Mouse (Mus musculus) embryonic stem cell, embryonic (primary cell): Measurements from ENCODE around the gene Iqcn.

Experiments used
- CTCF ChIA-PET, 4 experiments: fragments of 300-600 bp in 2 of 4; fragments of 350-600 bp in 2 of 4; sonication (Branson Sonifier 250); formaldehyde crosslinking; loops; one replicate each; lab custom pipeline; 2022; ENCODE audit warnings: inconsistent platforms in 2 of 4; lab: Charles Lee
- POLR2A ChIA-PET, 4 experiments: fragments of 300-600 bp in 2 of 4; fragments of 350-600 bp in 2 of 4; sonication (Branson Sonifier 250); formaldehyde crosslinking; loops; one replicate each; lab custom pipeline; 2022; ENCODE audit warnings: antibody characterized with exemption in 4 of 4, inconsistent platforms in 1 of 4; lab: Charles Lee

The Iqcn gene

DNA sequence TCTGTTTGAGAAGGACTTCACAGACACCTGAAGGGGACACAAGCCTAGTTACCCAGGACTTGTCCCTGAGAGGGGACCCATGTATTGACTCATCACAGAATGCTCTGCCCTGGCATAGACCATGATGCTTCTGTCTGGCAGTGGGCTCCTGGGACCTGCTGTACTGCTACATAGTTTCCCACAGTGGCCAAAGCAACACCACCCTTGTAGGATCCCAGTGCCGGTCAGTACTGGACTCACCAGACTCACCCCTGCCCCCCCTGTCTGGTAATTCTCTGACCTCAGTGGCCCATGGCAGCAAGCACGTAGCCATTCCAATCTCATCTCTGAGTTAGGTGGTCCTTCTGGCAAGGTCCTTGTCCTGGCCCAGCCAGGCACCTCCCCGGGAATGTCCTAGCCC, 15.1 kb upstream of the Iqcn start:
- ChIA-PET CTCF (no interaction called here), POLR2A (interaction anchor here in 3 of 4 experiments (1.6 to 24.5 kb wide), 7 partner anchors 6 to 176 kb away, joined by 4 to 1467 read pairs (median 127); partner anchors contain the start of genes Jund (in 3 of the 3), Iqcn (in 2 of the 3) and Lsm4 (in 2 of the 3))

DNA sequence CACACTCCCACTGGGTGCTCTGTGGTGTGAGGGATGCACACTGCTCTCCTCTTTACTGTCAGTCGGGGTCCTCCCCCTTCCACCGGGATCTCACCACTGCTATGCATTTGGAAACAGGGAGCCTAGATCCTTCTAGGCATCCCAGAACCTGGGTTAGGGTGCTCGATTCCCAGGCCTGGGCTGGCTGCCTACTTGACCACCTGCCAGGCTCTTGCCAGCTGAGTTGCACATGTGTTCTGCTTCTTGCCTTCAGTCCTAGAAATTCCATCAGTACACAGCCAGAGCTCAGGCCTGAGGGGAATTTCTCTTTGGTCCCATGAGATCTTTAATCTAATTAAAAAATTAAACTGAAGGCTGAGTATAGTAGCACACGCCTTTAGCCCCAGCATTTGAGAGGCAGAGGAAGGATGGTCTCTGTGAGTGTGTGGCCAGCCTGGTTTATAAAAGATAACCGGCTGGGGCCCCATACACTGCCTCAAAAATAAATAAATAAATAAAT, 13.3 kb upstream of the Iqcn start:
- ChIA-PET POLR2A (interaction anchor here in 3 of 4 experiments (0.6 to 24.5 kb wide), 17 partner anchors 4 to 715 kb away, joined by 3 to 1467 read pairs (median 5); partner anchors contain the start of genes Jund (in 3 of the 3), Lsm4 (in 3 of the 3), Iqcn (in 2 of the 3) and Pgpep1 (in 2 of the 3)), CTCF (interaction anchor here in 1 of 4 experiments (0.5 kb wide), 1 partner anchor 140 kb away, joined by 4 read pairs; no protein-coding TSS in a partner anchor)

DNA sequence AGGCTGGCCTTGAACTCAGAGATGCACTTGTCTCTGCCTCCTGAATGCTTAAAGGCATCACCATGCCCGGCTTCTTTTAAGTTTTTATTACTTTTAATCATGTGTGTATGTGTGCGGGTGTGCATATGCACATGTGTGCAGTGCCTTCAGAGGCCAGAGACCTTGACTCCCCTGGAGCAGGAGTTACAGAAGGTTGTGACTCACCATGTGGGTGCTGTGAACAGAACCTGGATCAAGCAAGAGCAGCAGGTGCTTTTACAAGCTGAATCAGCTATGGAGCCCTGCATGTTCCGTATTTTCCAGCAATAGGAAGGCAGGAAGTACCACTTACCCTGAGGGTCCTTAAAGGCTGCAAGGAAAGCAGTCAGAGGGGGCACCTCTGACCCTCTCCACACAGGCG, 12.0 kb upstream of the Iqcn start:
- ChIA-PET CTCF (interaction anchor here in 2 of 4 experiments (1.0 to 1.3 kb wide), 4 partner anchors 16 to 62 kb away, joined by 3 to 7 read pairs (median 4); partner anchors contain the start of gene Lsm4 (in 1 of the 2)), POLR2A (interaction anchor here in 3 of 4 experiments (0.6 to 24.5 kb wide), 38 partner anchors 7 to 897 kb away, joined by 3 to 1467 read pairs (median 5); partner anchors contain the start of genes Lsm4 (in 3 of the 3), Arrdc2 (in 2 of the 3), Pgpep1 (in 2 of the 3) and Gm3336 (in 1 of the 3))

DNA sequence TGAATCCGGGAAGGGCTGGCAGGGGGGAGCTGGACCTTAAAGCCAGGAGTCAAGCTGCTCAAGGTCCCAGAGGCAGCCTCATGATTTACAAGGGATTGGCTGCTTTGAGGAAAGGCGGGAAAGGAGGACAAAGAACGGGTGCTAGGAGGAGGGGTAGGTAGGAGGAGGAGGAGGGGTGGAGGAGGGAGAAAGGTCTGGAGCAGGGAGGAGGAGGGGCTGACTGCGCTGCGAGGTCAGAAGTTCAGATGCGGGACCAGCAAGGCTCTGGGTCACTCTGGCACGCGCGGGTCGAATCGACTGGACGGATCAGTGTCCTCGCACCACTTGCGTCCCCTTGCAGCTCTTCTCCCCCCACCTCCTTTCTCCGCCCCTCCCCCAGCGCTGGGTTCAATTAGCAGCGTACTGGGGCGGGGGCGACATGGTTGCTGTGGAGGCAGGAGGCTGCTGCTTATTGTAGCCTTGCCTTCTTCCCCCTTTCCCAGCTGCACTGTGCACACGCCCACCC, 11.5 kb upstream of the Iqcn start:
- ChIA-PET POLR2A (interaction anchor here in 3 of 4 experiments (0.6 to 24.5 kb wide), 42 partner anchors 7 to 897 kb away, joined by 3 to 1467 read pairs (median 4); partner anchors contain the start of genes Lsm4 (in 3 of the 3), Arrdc2 (in 2 of the 3), Pgpep1 (in 2 of the 3) and Gm3336 (in 1 of the 3)), CTCF (interaction anchor here in 2 of 4 experiments (1.0 to 1.3 kb wide), 4 partner anchors 17 to 62 kb away, joined by 3 to 7 read pairs (median 4); partner anchors contain the start of gene Lsm4 (in 1 of the 2))

DNA sequence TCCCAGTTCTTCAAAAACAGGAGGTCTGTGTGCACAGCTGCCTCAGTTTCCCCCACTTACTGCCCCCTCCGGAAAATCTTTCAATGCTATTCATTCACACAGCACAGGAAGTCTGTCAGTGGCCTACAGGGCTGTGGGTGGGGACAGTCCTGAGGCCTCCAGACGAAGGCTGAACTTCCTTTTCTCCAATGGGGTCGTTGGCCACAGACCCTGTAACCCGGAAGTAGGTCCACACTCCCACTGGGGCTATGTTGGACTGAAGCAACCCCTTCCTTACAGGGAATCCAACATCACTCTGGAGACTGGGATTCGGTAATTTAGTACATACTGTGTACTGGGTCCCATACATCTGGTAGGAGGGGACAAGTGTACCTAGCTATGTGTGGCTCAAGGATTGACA, 9.6 kb upstream of the Iqcn start:
- POLR2A ChIA-PET, result interaction anchor here (0.6 to 24.5 kb wide), 13 partner anchors 9 to 977 kb away, joined by 3 to 1467 read pairs (median 4); partner anchors contain the start of genes Lsm4 (in 4 of the 4), Arrdc2 (in 2 of the 4) and Mast3 (in 1 of the 4)
- CTCF ChIA-PET, result interaction anchor here in 3 of 4 experiments (0.6 to 1.2 kb wide), 4 partner anchors 20 to 179 kb away, joined by 3 to 4 read pairs (median 4); partner anchors contain the start of gene Lsm4 (in 1 of the 3)

DNA sequence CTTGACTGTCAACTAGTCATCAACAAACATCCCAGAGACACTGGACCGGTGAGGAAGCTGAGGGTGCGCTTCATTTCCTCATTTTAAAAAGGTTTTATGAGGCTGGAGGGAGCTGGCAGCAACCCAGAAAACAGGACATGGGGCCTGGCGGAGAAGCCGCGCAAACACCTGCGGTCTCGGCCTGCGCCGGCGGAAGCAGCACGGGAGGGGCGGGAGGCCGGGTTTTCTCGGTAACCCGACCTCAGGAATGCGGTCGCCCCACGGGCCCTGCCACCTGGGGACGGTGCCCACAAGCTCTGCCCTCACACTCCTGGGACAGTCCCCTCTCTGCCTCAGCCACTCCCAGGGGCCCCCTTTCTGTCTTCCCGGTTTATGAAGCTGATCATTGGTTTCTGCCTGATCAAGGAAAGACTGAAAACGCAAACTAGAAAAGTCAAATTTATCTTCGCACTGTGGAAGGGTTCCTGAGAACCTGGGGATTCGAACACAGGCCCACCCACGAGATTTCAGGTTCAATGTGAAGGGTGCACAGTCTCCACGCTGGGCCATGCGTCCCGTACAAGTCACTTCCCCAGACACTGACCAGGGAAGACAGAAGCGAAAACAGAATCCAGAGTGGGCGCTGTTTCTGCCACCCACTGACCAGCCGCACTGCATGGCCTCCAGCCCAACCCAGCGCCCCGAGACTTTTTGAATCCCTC, 7.8 kb upstream of the Iqcn start:
- CTCF ChIA-PET, result interaction anchor here in 1 of 4 experiments (1.5 to 7.5 kb wide), 2 partner anchors 22 to 56 kb away, joined by 8 to 93 read pairs; partner anchors contain the start of gene Lsm4
- POLR2A ChIA-PET, result interaction anchor here (0.8 to 24.5 kb wide), 44 partner anchors 9 to 198 kb away, joined by 3 to 1467 read pairs (median 16); partner anchors contain the start of genes Lsm4 (in 4 of the 4), Mpv17l2 (in 3 of the 4), Arrdc2 (in 2 of the 4) and Pgpep1 (in 2 of the 4)

DNA sequence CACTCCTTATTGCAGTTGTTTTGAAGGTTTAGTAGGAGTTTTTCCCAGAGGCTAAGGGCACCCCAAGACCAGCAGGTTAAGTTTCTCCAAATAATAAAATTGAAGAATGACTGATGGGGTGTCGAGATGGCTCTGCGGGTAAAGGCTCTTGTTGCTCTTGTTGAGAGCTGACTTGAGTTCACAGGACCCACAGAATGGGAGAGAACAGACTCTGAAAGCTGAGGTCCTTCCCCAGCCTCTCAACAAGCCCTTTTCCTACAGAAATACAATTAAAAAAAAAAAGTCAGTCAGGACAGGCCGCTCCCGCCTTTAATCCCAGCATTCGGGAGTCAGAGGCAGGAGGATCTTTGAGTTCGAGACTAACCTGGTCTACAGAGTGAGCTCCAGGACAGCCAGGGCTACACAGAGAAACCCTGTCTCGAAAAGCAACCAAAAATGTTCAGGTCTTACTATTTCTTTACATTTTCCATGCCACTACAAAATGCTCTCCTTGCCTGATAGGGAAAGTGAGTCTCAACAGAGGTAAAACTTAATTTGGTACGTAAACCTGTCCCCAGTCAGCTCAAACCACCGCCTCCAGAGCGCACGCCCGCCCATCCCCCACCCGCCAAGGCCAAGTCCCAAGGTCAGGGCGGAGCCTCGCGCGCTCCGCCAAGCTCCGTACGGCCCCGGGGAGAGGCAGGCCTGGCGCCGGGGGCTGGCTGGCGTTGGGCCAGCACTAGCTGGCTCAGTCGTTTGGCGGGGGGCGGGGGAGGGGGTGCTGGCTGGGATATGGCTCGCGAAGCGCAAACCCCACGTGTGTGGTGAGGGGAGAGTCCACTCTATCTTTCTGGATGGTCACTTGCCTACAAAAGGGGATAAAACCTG, 7.0 kb upstream of the Iqcn start:
- CTCF ChIA-PET, result interaction anchor here in 3 of 4 experiments (0.6 to 7.5 kb wide), 11 partner anchors 22 to 184 kb away, joined by 3 to 93 read pairs (median 5); partner anchors contain the start of genes Lsm4 (in 2 of the 3) and Rab3a (in 1 of the 3)

DNA sequence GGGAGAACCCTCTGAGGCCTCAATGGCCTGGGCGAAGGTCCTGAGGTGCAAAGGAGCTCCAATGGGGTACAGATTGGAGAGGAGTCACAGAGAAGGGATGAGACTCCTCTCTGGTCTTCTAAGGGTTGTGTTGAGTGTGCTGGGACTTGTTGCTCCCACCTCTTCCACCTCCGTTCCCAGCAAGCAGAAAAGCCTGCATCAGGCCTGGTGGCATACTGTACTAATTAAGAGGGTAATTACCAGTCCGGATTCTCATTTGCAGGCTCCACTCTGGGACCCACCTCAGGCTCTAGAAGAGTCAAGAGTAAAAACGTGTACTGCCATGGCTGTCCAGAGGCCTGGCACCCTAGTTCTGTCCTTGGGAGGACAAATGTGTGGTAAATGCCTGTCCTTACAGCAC, 6.3 kb upstream of the Iqcn start:
- POLR2A ChIA-PET, result interaction anchor here (0.5 to 24.5 kb wide), 80 partner anchors 8 to 980 kb away, joined by 3 to 1467 read pairs (median 8); partner anchors contain the start of genes Lsm4 (in 4 of the 4), Arrdc2 (in 3 of the 4), Mpv17l2 (in 3 of the 4) and Pgpep1 (in 3 of the 4)
- CTCF ChIA-PET, result interaction anchor here in 3 of 4 experiments (0.7 to 7.5 kb wide), 7 partner anchors 23 to 183 kb away, joined by 3 to 93 read pairs (median 8); partner anchors contain the start of gene Lsm4 (in 2 of the 3)

More for the DNA sequence above, 7.0 kb upstream of the Iqcn start:
- POLR2A ChIA-PET, result interaction anchor here (0.5 to 24.5 kb wide), 91 partner anchors 9 to 1089 kb away, joined by 3 to 1467 read pairs (median 5); partner anchors contain the start of genes Lsm4 (in 4 of the 4), Rab3a (in 4 of the 4), Arrdc2 (in 3 of the 4) and Mpv17l2 (in 3 of the 4)

DNA sequence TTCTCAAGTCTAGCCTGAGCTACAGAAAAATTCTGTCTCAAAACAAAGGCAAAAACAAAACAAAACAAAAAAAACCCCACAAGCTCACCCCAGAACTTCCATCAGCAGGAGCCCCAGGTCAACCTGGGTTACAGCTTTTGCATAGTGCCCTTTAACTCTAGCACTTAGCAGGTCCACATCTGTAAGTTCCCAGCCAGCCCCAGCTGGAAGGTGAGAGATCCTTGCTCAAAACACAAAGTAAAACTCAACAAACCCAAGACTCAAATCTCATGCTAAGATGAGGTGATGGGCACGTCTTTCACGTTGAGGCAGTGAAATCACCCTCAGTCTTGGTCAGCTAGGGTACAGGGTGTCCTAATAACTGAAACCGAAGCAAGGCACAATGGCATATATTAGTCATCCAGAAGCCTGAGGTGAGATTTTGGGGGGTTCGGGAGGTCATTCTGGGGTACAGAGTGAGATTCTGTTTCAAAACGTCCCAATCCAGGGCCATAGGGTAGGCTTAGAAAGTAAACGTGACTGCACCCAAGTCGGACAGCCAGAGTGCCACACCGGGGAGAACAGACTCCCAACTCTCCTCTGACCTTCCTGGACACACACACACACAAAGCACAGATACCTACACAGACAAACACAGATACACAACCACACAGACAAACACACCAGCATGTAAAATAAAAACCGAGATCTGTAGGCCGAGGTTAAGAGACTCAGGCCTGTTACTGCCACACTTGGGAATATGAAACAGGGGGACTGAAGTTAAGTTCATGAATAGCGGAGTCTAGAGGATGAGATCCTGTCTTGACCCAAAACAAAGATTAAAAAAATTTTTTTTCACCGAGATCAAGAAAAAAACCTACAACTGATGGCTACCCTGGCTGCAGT, 5.6 kb upstream of the Iqcn start:
- POLR2A ChIA-PET, result interaction anchor here (0.5 to 24.5 kb wide), 239 partner anchors 9 to 1621 kb away, joined by 3 to 1467 read pairs (median 6); partner anchors contain the start of genes Arrdc2 (in 4 of the 4), Lsm4 (in 4 of the 4), Gm3336 (in 3 of the 4) and Mast3 (in 3 of the 4)
- CTCF ChIA-PET, result interaction anchor here in 3 of 4 experiments (0.7 to 7.5 kb wide), 16 partner anchors 19 to 142 kb away, joined by 3 to 93 read pairs (median 4); partner anchors contain the start of genes Lsm4 (in 2 of the 3) and Arrdc2 (in 1 of the 3)

DNA sequence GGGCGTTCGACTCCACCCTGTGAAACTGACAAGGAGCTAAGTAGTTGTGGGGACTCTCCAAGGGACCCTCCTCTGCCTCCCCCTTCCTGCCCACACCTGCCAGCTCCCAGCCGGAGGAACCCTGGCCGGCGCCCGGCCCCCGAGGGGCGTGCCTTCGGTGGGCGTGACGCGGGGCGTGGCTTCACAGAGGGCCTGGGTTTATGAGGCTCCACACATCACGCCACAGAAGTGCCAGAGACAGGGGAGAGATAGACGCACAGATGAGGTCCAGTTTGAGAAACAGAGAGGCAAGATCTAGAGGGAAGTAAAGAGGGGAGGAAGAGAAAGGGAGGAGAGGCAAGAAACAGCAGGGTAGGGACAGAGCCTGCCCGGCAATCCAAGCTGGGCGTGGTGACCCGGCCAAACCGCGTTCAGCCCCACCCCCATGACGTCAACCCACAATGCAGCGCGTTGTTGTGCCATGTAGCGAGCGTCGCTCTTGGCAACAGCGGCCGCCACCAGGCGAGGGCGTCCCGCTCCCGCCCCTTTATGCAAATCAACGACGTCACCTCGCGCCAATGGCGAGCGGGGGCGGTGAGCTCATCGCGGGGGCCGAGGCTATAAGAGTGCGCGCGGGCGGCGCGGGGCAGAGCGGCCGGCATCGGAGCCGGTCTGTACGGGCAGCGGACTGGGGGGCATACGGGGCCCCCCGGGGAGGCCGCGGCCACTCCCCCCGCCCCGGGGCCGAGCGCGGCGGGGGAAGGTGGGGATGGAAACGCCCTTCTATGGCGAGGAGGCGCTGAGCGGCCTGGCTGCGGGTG, 4.7 kb upstream of the Iqcn start, which contains the start of gene Jund:
Gene Jund, plus strand, starts transcription at position 640 of the 800 bp plus-strand sequence.
- CTCF ChIA-PET, result interaction anchor here in 3 of 4 experiments (0.5 to 7.5 kb wide), 28 partner anchors 18 to 743 kb away, joined by 3 to 93 read pairs (median 4); partner anchors contain the start of genes Lsm4 (in 2 of the 3), Arrdc2 (in 1 of the 3) and Gm3336 (in 1 of the 3)
- POLR2A ChIA-PET, result interaction anchor here (0.5 to 24.5 kb wide), 289 partner anchors 10 to 1635 kb away, joined by 3 to 1467 read pairs (median 5); partner anchors contain the start of genes Arrdc2 (in 4 of the 4), Lsm4 (in 4 of the 4), Ell (in 3 of the 4) and Fkbp8 (in 3 of the 4)

DNA sequence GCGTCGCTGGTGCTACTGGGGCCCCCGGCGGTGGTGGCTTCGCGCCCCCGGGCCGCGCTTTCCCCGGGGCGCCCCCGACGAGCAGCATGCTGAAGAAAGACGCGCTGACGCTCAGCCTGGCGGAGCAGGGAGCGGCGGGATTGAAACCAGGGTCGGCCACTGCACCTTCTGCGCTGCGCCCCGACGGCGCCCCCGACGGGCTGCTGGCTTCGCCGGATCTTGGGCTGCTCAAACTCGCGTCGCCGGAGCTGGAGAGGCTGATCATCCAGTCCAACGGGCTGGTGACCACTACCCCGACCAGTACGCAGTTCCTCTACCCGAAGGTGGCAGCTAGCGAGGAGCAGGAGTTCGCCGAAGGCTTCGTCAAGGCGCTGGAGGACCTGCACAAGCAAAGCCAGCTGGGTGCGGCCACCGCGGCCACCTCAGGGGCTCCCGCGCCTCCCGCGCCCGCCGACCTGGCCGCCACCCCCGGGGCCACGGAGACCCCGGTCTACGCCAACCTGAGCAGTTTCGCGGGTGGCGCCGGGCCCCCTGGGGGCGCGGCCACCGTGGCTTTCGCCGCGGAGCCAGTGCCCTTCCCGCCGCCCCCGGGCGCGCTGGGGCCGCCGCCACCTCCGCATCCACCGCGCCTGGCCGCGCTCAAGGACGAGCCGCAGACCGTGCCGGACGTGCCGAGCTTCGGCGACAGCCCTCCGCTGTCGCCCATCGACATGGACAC, 4.0 kb upstream of the Iqcn start:
- CTCF ChIA-PET, result interaction anchor here in 3 of 4 experiments (0.5 to 7.5 kb wide), 21 partner anchors 18 to 338 kb away, joined by 3 to 93 read pairs (median 4); partner anchors contain the start of genes Lsm4 (in 2 of the 3), Arrdc2 (in 1 of the 3) and Gm3336 (in 1 of the 3)
- POLR2A ChIA-PET, result interaction anchor here (0.5 to 24.5 kb wide), 248 partner anchors 8 to 1635 kb away, joined by 3 to 1467 read pairs (median 6); partner anchors contain the start of genes Lsm4 (in 4 of the 4), Arrdc2 (in 3 of the 4), Ell (in 3 of the 4) and Fkbp8 (in 3 of the 4)

DNA sequence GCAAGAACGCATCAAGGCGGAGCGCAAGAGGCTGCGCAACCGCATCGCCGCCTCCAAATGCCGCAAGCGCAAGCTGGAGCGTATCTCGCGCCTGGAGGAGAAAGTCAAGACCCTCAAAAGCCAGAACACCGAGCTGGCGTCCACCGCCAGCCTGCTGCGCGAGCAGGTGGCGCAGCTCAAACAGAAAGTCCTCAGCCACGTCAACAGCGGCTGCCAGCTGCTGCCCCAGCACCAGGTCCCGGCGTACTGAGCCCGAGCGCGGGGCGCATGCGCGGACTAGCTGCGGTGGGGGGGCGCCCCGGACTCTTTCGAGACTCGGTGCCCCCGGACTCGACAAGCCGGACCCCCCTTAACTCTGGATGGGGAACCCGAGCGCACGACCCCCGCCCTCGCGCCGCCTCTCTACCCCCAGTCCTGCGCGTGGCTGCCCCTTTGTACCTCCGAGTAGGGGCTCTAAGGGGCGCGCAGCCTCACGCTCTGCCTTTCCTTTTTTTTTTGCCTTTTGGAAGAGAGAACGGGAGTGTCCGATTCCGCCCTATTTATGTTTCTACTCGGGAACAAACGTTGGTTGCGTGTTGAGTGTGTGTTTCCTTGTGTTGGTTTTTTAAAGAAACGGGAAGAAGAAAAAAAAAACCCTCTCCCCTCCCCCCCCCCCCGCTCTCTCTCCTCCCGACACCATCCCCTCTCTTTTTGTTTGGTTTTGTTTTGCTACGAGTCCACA, 3.3 kb upstream of the Iqcn start:
- ChIA-PET CTCF (interaction anchor here (0.6 to 7.5 kb wide), 23 partner anchors 10 to 431 kb away, joined by 3 to 93 read pairs (median 6); partner anchors contain the start of genes Lsm4 (in 3 of the 4), Gm3336 (in 1 of the 4) and Rab3a (in 1 of the 4)), POLR2A (interaction anchor here (0.5 to 24.5 kb wide), 130 partner anchors 8 to 1717 kb away, joined by 3 to 1467 read pairs (median 8); partner anchors contain the start of genes Lsm4 (in 4 of the 4), Arrdc2 (in 3 of the 4), Gm3336 (in 3 of the 4) and Mpv17l2 (in 3 of the 4))
